Mouse (Mus musculus): ENCODE results near the gene Mei4. TPM values are rescaled to one million over a fixed set of nuclear protein-coding genes. Genes with fewer than 3 reads are reported as not detected.

Mei4 gene
- total RNA-seq, 1 experiment: 1.9 TPM

GRCm38 (mm10) chr9:81982461-81982860, 119.0 kb downstream of the Mei4 start:
- DNase-seq (ENCODE audit: low read depth, low spot score): no peak
- Histone ChIP-seq H3K36me3 (ENCODE audit: control insufficient read depth, insufficient read depth, low read length, poor library complexity, severe bottlenecking) (no peaks in the 10 kb centered on the region), H3K9ac (ENCODE audit: insufficient read depth, low read depth, low read length, poor library complexity, severe bottlenecking) (no peak overlapping the region), H3K4me1 (ENCODE audit: control insufficient read depth in 2 of 2, insufficient read depth in 2 of 2, low read length in 2 of 2, poor library complexity in 1 of 2) (no peaks in the 10 kb centered on the region), H3K9me3 (ENCODE audit: control insufficient read depth, insufficient read depth, low read depth, low read length) (no peaks in the 10 kb centered on the region), H3K27ac (ENCODE audit: insufficient read depth, low read depth, low read length, poor library complexity, severe bottlenecking) (no peak overlapping the region), H3K4me3 (ENCODE audit: insufficient read depth in 1 of 2, low read depth in 1 of 2, low read length in 2 of 2, poor library complexity in 1 of 2, severe bottlenecking in 1 of 2) (no peak overlapping the region)
- TF ChIP-seq ZNF384 (IDR thresholded peaks at IDR 0.05; ENCODE audit: low read depth, low read length) (no peak), ZC3H11A (IDR thresholded peaks at IDR 0.05; ENCODE audit: borderline replicate concordance, low read depth, low read length) (no peak), HCFC1 (IDR thresholded peaks at IDR 0.05; ENCODE audit: borderline replicate concordance, insufficient read depth, low read length) (no peak), CHD2 (IDR thresholded peaks at IDR 0.05; ENCODE audit: low read depth, low read length) (no peak), MAFK (IDR thresholded peaks at IDR 0.05; ENCODE audit: insufficient read depth, low read depth, low read length) (no peak)
- in situ Hi-C loops (cut with MboI; ENCODE audit: low sequenced_read_pairs in 2 of 2, unreplicated experiment in 2 of 2): no loop called here

- Histone ChIP-seq H3K36me3 (ENCODE audit: control insufficient read depth, insufficient read depth, low read length, poor library complexity, severe bottlenecking) (no peaks in the 10 kb centered on the region), H3K4me1 (ENCODE audit: control insufficient read depth in 2 of 2, insufficient read depth in 2 of 2, low read length in 2 of 2, poor library complexity in 1 of 2) (no peaks in the 10 kb centered on the region), H3K9ac (ENCODE audit: insufficient read depth, low read depth, low read length, poor library complexity, severe bottlenecking) (no peak overlapping the region), H3K9me3 (ENCODE audit: control insufficient read depth, insufficient read depth, low read depth, low read length) (no peaks in the 10 kb centered on the region), H3K4me3 (ENCODE audit: insufficient read depth in 1 of 2, low read depth in 1 of 2, low read length in 2 of 2, poor library complexity in 1 of 2, severe bottlenecking in 1 of 2) (no peak overlapping the region), H3K27ac (ENCODE audit: insufficient read depth, low read depth, low read length, poor library complexity, severe bottlenecking) (no peak overlapping the region)
- in situ Hi-C loops (cut with MboI; ENCODE audit: low sequenced_read_pairs in 2 of 2, unreplicated experiment in 2 of 2): no loop called here
- DNase-seq (ENCODE audit: low read depth, low spot score): no peak
- TF ChIP-seq ZC3H11A (IDR thresholded peaks at IDR 0.05; ENCODE audit: borderline replicate concordance, low read depth, low read length): no peak
- TF ChIP-seq HCFC1 (IDR thresholded peaks at IDR 0.05; ENCODE audit: borderline replicate concordance, insufficient read depth, low read length): no peak
- no peak for TF ChIP-seq CHD2 (IDR thresholded peaks at IDR 0.05; ENCODE audit: low read depth, low read length)
- no peak for TF ChIP-seq ZNF384 (IDR thresholded peaks at IDR 0.05; ENCODE audit: low read depth, low read length)
- TF ChIP-seq MAFK (IDR thresholded peaks at IDR 0.05; ENCODE audit: insufficient read depth, low read depth, low read length): no peak
Observed at GRCm38 (mm10) chr9:82012991-82013390, 149.5 kb downstream of the Mei4 start.

- Histone ChIP-seq H3K9me3 (ENCODE audit: control insufficient read depth, insufficient read depth, low read depth, low read length) (no peaks in the 10 kb centered on the region), H3K4me3 (ENCODE audit: insufficient read depth in 1 of 2, low read depth in 1 of 2, low read length in 2 of 2, poor library complexity in 1 of 2, severe bottlenecking in 1 of 2) (no peak overlapping the region), H3K9ac (ENCODE audit: insufficient read depth, low read depth, low read length, poor library complexity, severe bottlenecking) (no peak overlapping the region), H3K4me1 (ENCODE audit: control insufficient read depth in 2 of 2, insufficient read depth in 2 of 2, low read length in 2 of 2, poor library complexity in 1 of 2) (no peaks in the 10 kb centered on the region), H3K36me3 (ENCODE audit: control insufficient read depth, insufficient read depth, low read length, poor library complexity, severe bottlenecking) (no peaks in the 10 kb centered on the region), H3K27ac (ENCODE audit: insufficient read depth, low read depth, low read length, poor library complexity, severe bottlenecking) (no peak overlapping the region)
- TF ChIP-seq ZC3H11A (IDR thresholded peaks at IDR 0.05; ENCODE audit: borderline replicate concordance, low read depth, low read length) (no peak), CHD2 (IDR thresholded peaks at IDR 0.05; ENCODE audit: low read depth, low read length) (no peak), HCFC1 (IDR thresholded peaks at IDR 0.05; ENCODE audit: borderline replicate concordance, insufficient read depth, low read length) (no peak), ZNF384 (IDR thresholded peaks at IDR 0.05; ENCODE audit: low read depth, low read length) (no peak), MAFK (IDR thresholded peaks at IDR 0.05; ENCODE audit: insufficient read depth, low read depth, low read length) (no peak)
- in situ Hi-C loops (cut with MboI; ENCODE audit: low sequenced_read_pairs in 2 of 2, unreplicated experiment in 2 of 2): no loop called here
- DNase-seq (ENCODE audit: low read depth, low spot score): no peak
Observed at GRCm38 (mm10) chr9:82042515-82043056, 179.1 kb downstream of the Mei4 start.

- H3K9ac ChIP-seq (ENCODE audit: insufficient read depth, low read depth, low read length, poor library complexity, severe bottlenecking): no peak overlapping the region
- no peak overlapping the region for H3K4me3 ChIP-seq (ENCODE audit: insufficient read depth in 1 of 2, low read depth in 1 of 2, low read length in 2 of 2, poor library complexity in 1 of 2, severe bottlenecking in 1 of 2)
- no peaks in the 10 kb centered on the region for H3K36me3 ChIP-seq (ENCODE audit: control insufficient read depth, insufficient read depth, low read length, poor library complexity, severe bottlenecking)
- no peaks in the 10 kb centered on the region for H3K9me3 ChIP-seq (ENCODE audit: control insufficient read depth, insufficient read depth, low read depth, low read length)
- no peak overlapping the region for H3K27ac ChIP-seq (ENCODE audit: insufficient read depth, low read depth, low read length, poor library complexity, severe bottlenecking)
- in situ Hi-C loops (cut with MboI; ENCODE audit: low sequenced_read_pairs in 2 of 2, unreplicated experiment in 2 of 2): no loop called here
- no peaks in the 10 kb centered on the region for H3K4me1 ChIP-seq (ENCODE audit: control insufficient read depth in 2 of 2, insufficient read depth in 2 of 2, low read length in 2 of 2, poor library complexity in 1 of 2)
- TF ChIP-seq MAFK (IDR thresholded peaks at IDR 0.05; ENCODE audit: insufficient read depth, low read depth, low read length) (no peak), HCFC1 (IDR thresholded peaks at IDR 0.05; ENCODE audit: borderline replicate concordance, insufficient read depth, low read length) (no peak), ZNF384 (IDR thresholded peaks at IDR 0.05; ENCODE audit: low read depth, low read length) (no peak), CHD2 (IDR thresholded peaks at IDR 0.05; ENCODE audit: low read depth, low read length) (no peak), ZC3H11A (IDR thresholded peaks at IDR 0.05; ENCODE audit: borderline replicate concordance, low read depth, low read length) (no peak)
- no peak for DNase-seq (ENCODE audit: low read depth, low spot score)
Observed at GRCm38 (mm10) chr9:82044517-82044916, 181.0 kb downstream of the Mei4 start.

- no peak for DNase-seq (ENCODE audit: low read depth, low spot score)
- Histone ChIP-seq H3K4me1 (ENCODE audit: control insufficient read depth in 2 of 2, insufficient read depth in 2 of 2, low read length in 2 of 2, poor library complexity in 1 of 2) (no peaks in the 10 kb centered on the region), H3K36me3 (ENCODE audit: control insufficient read depth, insufficient read depth, low read length, poor library complexity, severe bottlenecking) (no peaks in the 10 kb centered on the region), H3K27ac (ENCODE audit: insufficient read depth, low read depth, low read length, poor library complexity, severe bottlenecking) (no peak overlapping the region), H3K9ac (ENCODE audit: insufficient read depth, low read depth, low read length, poor library complexity, severe bottlenecking) (no peak overlapping the region), H3K4me3 (ENCODE audit: insufficient read depth in 1 of 2, low read depth in 1 of 2, low read length in 2 of 2, poor library complexity in 1 of 2, severe bottlenecking in 1 of 2) (no peak overlapping the region), H3K9me3 (ENCODE audit: control insufficient read depth, insufficient read depth, low read depth, low read length) (no peaks in the 10 kb centered on the region)
- in situ Hi-C loops (cut with MboI; ENCODE audit: low sequenced_read_pairs in 2 of 2, unreplicated experiment in 2 of 2): no loop called here
- TF ChIP-seq CHD2 (IDR thresholded peaks at IDR 0.05; ENCODE audit: low read depth, low read length): no peak
- TF ChIP-seq MAFK (IDR thresholded peaks at IDR 0.05; ENCODE audit: insufficient read depth, low read depth, low read length): no peak
Observed at GRCm38 (mm10) chr9:82073832-82074231, 210.4 kb downstream of the Mei4 start.
